Mouse (Mus musculus) C2C12 (cell line): ENCODE data around the gene Cxcr4.

ENCODE experiments used
- CEBPB ChIP-seq: IDR thresholded peaks from one replicate; pipeline ENCODE4 v1.6.1; 2011; ENCODE audit warnings: low read depth, mild to moderate bottlenecking, control low read depth, moderate library complexity
- CTCF ChIP-seq: IDR thresholded peaks from one replicate; pipeline ENCODE4 v1.5.1; 2011; ENCODE audit not compliant: control insufficient read depth, insufficient read depth, insufficient read length
- FOSL1 ChIP-seq: IDR thresholded peaks from one replicate; pipeline ENCODE4 v1.8.0; 2011; ENCODE audit warnings: mild to moderate bottlenecking, low read length; ENCODE audit not compliant: poor library complexity, insufficient read depth, severe bottlenecking
- MAX ChIP-seq: IDR thresholded peaks from one replicate; pipeline ENCODE4 v1.6.1; 2011; ENCODE audit warnings: mild to moderate bottlenecking, control low read depth
- MYOD1 ChIP-seq: IDR thresholded peaks from one replicate; pipeline ENCODE4 v1.6.1; 2011; ENCODE audit warnings: low read depth; ENCODE audit not compliant: control insufficient read depth, insufficient read length
- MYOG ChIP-seq: IDR thresholded peaks from one replicate; pipeline ENCODE4 v1.6.1; 2011; ENCODE audit not compliant: control insufficient read depth, insufficient read length; ENCODE audit errors: extremely low read depth
- USF1 ChIP-seq: IDR thresholded peaks from one replicate; pipeline ENCODE4 v1.6.1; 2011; ENCODE audit warnings: low read depth, mild to moderate bottlenecking, control low read depth, moderate library complexity

DNA sequence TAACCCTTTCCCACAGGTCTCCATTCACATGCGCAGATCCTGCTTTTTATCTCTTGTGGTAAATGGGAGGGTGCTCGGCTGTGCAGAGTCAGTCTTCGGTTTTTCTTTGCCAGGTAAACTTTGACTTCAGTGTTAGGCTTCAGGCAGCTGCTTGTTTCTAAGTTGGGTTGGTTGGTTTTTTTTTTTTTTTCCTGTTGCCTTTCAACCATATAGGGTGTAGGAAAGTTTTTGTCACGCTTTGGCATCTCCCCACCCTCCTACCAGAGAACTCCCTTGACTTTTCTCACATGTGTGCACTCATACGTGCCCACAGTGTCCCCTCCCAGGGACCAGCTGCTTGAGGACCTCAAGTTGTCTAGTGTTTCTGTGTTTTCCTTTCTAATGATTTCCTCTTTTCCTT is 9.2 kb upstream of the Cxcr4 start:
- TF ChIP-seq FOSL1, result no peak
- no peak for TF ChIP-seq CTCF
- TF ChIP-seq CEBPB, result no peak
- no peak for TF ChIP-seq MYOD1
- TF ChIP-seq USF1, result no peak
- TF ChIP-seq MAX, result no peak
- TF ChIP-seq MYOG, result no peak
